Mouse (Mus musculus) cortical plate, adult 2 months (tissue): Measurements from ENCODE around the gene Yrdc.

Source experiments
- CTCF ChIP-seq: fragments of 200-500 bp; IDR thresholded peaks from 2 replicates; pipeline ENCODE4 v1.5.1; 2011; ENCODE audit warnings: mild to moderate bottlenecking, control low read depth, low read length; ENCODE audit not compliant: insufficient read depth; ENCODE audit errors: extremely low read depth
- POLR2A ChIP-seq: fragments of 200-500 bp; IDR thresholded peaks from 2 replicates; pipeline ENCODE4 v1.6.1; 2011; ENCODE audit warnings: mild to moderate bottlenecking, low read length, control low read depth; ENCODE audit not compliant: insufficient read depth; ENCODE audit errors: extremely low read depth

- TF ChIP-seq POLR2A = no peak
- no peak for TF ChIP-seq CTCF
Observed at GRCm38 (mm10) chr4:124825371-124825965, 25.0 kb upstream of the Yrdc start.
